Mouse (Mus musculus): ENCODE data around the gene Gm11146. TPM values are rescaled to one million over a fixed set of nuclear protein-coding genes. Genes with fewer than 3 reads are reported as not detected.

Gm11146 gene
- polyA plus RNA-seq, 1 experiment from 2014 or later, result not detected

DNA sequence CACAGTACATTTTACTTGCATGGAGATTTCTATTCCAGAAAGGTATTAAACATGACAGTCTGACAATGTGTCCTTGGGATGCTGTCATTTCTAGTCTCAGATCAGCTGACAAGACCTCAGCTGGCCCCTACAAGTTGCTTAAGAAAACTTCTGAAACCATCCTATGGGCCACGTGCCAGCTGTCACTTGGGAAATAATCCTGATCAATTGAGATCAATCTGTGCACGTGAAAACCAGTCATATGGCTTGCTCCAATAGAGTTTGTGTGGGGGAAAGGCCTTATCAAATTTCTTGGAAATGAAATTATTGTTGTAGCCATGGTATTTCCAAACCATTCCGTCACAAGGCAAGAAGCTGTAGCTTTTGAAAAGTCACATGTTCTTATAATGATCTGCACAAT is 50.8 kb downstream of the Gm11146 start:
- Histone ChIP-seq H3K4me3 (no peak overlapping the region), H3K4me2 (no peak overlapping the region), H3K9ac (no peak overlapping the region), H3K27me3 (no peaks in the 10 kb centered on the region), H3K36me3 (ENCODE audit: poor library complexity, severe bottlenecking) (0 out of 2 replicates have a peak, but pooled peaks cover 6% of the 10 kb centered on the region), H3K4me1 (no peaks in the 10 kb centered on the region), H3K27ac (no peak overlapping the region), H3K9me3 (replicated peaks) (no peaks in the 10 kb centered on the region)
- WGBS, result 77% methylated on average over 3 of the region's 3 CpGs
- no peak for ATAC-seq

MicroRNAs within 50 kb of the gene (microRNA counts, 519-probe panel; counts per million panel counts)
- 7,878 counts per million, percentile 100 among the panel's probes with 10 or more counts for microRNA mmu-miR-125b-5p
- microRNA mmu-miR-99a, result 6,282 counts per million, percentile 98 among the panel's probes with 10 or more counts

Small RNA genes within 50 kb of the gene (microRNA-seq; reads per million reads assigned to microRNA genes)
- 1,520 reads per million, percentile 82 among the genes with 10 or more reads in this experiment for gene Mir125b-2
- gene Mir99a, result 206,744 reads per million, percentile 100 among the genes with 10 or more reads in this experiment
- gene Mirlet7c-1, result 363 reads per million, percentile 68 among the genes with 10 or more reads in this experiment
